In genomic region chr9:107618778-107619545, GRCm38 (mm10) we compare ENCODE assay signal across 8 mouse cellular contexts. TPM values are rescaled to one million over a fixed set of nuclear protein-coding genes. Genes with fewer than 3 reads are reported as not detected.
DNase-seq lines count a peak whose midpoint lies in the region; ATAC-seq and TF ChIP-seq lines count a peak whose summit lies in the region.

No protein-coding gene starts in this region.

- H3ac ChIP-seq in C2C12 (ENCODE audit: control insufficient read depth, insufficient read length, low read depth) = no peak overlapping the region

- peak; percentile 81 for DNase-seq in Muller cell, postnatal 12 days (ENCODE audit: inconsistent ontology term)
- DNase-seq in urinary bladder, adult 18-20 months (ENCODE audit: low spot score in 2 of 2) = no peak
- no peak for DNase-seq in spleen, postnatal 14 days (ENCODE audit: low spot score in 2 of 2)
- DNase-seq in right cerebral cortex, postnatal 10 days (ENCODE audit: low spot score in 2 of 2) = no peak

- H3K36me3 ChIP-seq in C2C12 (ENCODE audit: control insufficient read depth, insufficient read depth) = peaks cover 57% of the 10 kb centered on the region
- H3K36me3 ChIP-seq in heart, embryonic 13.5 days = peaks cover 90% of the 10 kb centered on the region
- peaks cover 65% of the 10 kb centered on the region for H3K36me3 ChIP-seq in kidney, embryonic 16.5 days (ENCODE audit: insufficient read depth, low read length)
- peaks cover 32% of the 10 kb centered on the region for H3K36me3 ChIP-seq in midbrain, embryonic 15.5 days (replicated peaks)

- H3K9ac ChIP-seq in heart, embryonic 13.5 days = peak overlapping the region; percentile 61
- no peak overlapping the region for H3K9ac ChIP-seq in kidney, embryonic 16.5 days (replicated peaks; ENCODE audit: low read length)
- no peak overlapping the region; the same call in 1 of the 2 replicates for H3K9ac ChIP-seq in midbrain, embryonic 15.5 days

- no peak overlapping the region for H3K4me3 ChIP-seq in C2C12 (ENCODE audit: insufficient read depth, poor library complexity, severe bottlenecking)
- H3K4me3 ChIP-seq in heart, embryonic 13.5 days = 0 out of 2 replicates have a peak overlapping the region, but pooled peaks have one; percentile 1
- H3K4me3 ChIP-seq in kidney, embryonic 16.5 days (ENCODE audit: low read length) = no peak overlapping the region
- no peak overlapping the region for H3K4me3 ChIP-seq in midbrain, embryonic 15.5 days

- peaks cover 17% of the 10 kb centered on the region for H3K79me3 ChIP-seq in C2C12 (ENCODE audit: low read depth)

- no peak for TF ChIP-seq CTCF in C2C12 (IDR thresholded peaks at IDR 0.05; ENCODE audit: control insufficient read depth, insufficient read depth, insufficient read length)

- H3K79me2 ChIP-seq in C2C12 (ENCODE audit: control insufficient read depth, insufficient read depth) = peaks cover 40% of the 10 kb centered on the region

- H3K9me3 ChIP-seq in heart, embryonic 13.5 days = no peaks in the 10 kb centered on the region
- H3K9me3 ChIP-seq in kidney, embryonic 16.5 days (ENCODE audit: low read length) = no peaks in the 10 kb centered on the region
- no peaks in the 10 kb centered on the region for H3K9me3 ChIP-seq in midbrain, embryonic 15.5 days

- H3K27me3 ChIP-seq in C2C12 (ENCODE audit: control insufficient read depth, insufficient read depth, insufficient read length) = no peaks in the 10 kb centered on the region
- no peaks in the 10 kb centered on the region for H3K27me3 ChIP-seq in heart, embryonic 13.5 days (replicated peaks)
- H3K27me3 ChIP-seq in kidney, embryonic 16.5 days (ENCODE audit: insufficient read depth, low read length) = no peaks in the 10 kb centered on the region
- H3K27me3 ChIP-seq in midbrain, embryonic 15.5 days (replicated peaks) = no peaks in the 10 kb centered on the region

- H3K4me1 ChIP-seq in heart, embryonic 13.5 days = peaks cover 73% of the 10 kb centered on the region
- peaks cover 23% of the 10 kb centered on the region for H3K4me1 ChIP-seq in kidney, embryonic 16.5 days (ENCODE audit: insufficient read depth, low read length)
- peaks cover 18% of the 10 kb centered on the region for H3K4me1 ChIP-seq in midbrain, embryonic 15.5 days

- WGBS in heart, embryonic 13.5 days = 12% methylated on average over 13 of the region's 13 CpGs
- 49% methylated on average over 13 of the region's 13 CpGs for WGBS in kidney, embryonic 16.5 days
- 54% methylated on average over 13 of the region's 13 CpGs for WGBS in midbrain, embryonic 15.5 days

- H3K27ac ChIP-seq in heart, embryonic 13.5 days (replicated peaks) = peak overlapping the region; percentile 95
- H3K27ac ChIP-seq in kidney, embryonic 16.5 days (ENCODE audit: low read length) = peak overlapping the region; percentile 71
- peak overlapping the region; percentile 60 for H3K27ac ChIP-seq in midbrain, embryonic 15.5 days

- H3K4me2 ChIP-seq in heart, embryonic 13.5 days = peak overlapping the region; percentile 34
- no peak overlapping the region for H3K4me2 ChIP-seq in kidney, embryonic 16.5 days (replicated peaks; ENCODE audit: low read depth, low read length)
- no peak overlapping the region for H3K4me2 ChIP-seq in midbrain, embryonic 15.5 days

- peak; percentile 68; the same call in 1 of the 2 replicates for ATAC-seq in heart, embryonic 13.5 days (ENCODE audit: extremely low read depth, insufficient number of reproducible peaks, low FRiP score, low TSS enrichment)
- ATAC-seq in kidney, embryonic 16.5 days (ENCODE audit: low FRiP score, low TSS enrichment) = peak; percentile 78
- ATAC-seq in midbrain, embryonic 15.5 days (replicated peaks) = no peak

TF ChIP-seq in C2C12, 6 proteins besides CTCF, POLR2A, EP300 and RAD21:
- TF ChIP-seq MAX (IDR thresholded peaks at IDR 0.05) (no peak), FOSL1 (IDR thresholded peaks at IDR 0.05; ENCODE audit: insufficient read depth, low read length, poor library complexity, severe bottlenecking) (no peak), USF1 (IDR thresholded peaks at IDR 0.05; ENCODE audit: low read depth) (peak; percentile 71), CEBPB (IDR thresholded peaks at IDR 0.05; ENCODE audit: low read depth) (no peak), MYOD1 (IDR thresholded peaks at IDR 0.05; ENCODE audit: control insufficient read depth, insufficient read length, low read depth) (no peak)

RNA-seq across cellular contexts. Expression of gene Sema3b, which starts 9.9 kb away (rescaled TPM):
- 13.7 TPM for polyA plus RNA-seq in C2C12 (2012; fragmentation: generic; extraction: Trizol)
- polyA plus RNA-seq in heart, embryonic 13.5 days (2015; fragmentation: Nextera tagmentation; extraction: Ambion mirVana) = 9.9 and 11.8 TPM in 2 replicates
- polyA plus RNA-seq in kidney, embryonic 16.5 days (2015; fragmentation: Nextera tagmentation; extraction: Ambion mirVana) = 31.3 TPM in 2 replicates
- polyA plus RNA-seq in midbrain, embryonic 15.5 days (2015; fragmentation: Nextera tagmentation; extraction: Ambion mirVana) = 4.3 and 4.9 TPM in 2 replicates

RNA-seq across cellular contexts. Expression of gene Gnai2, which starts 16.2 kb away (rescaled TPM):
- 449 TPM for polyA plus RNA-seq in C2C12 (2012; fragmentation: generic; extraction: Trizol)
- 387 and 392 TPM in 2 replicates for polyA plus RNA-seq in heart, embryonic 13.5 days (2015; fragmentation: Nextera tagmentation; extraction: Ambion mirVana)
- 447 and 455 TPM in 2 replicates for polyA plus RNA-seq in kidney, embryonic 16.5 days (2015; fragmentation: Nextera tagmentation; extraction: Ambion mirVana)
- polyA plus RNA-seq in midbrain, embryonic 15.5 days (2015; fragmentation: Nextera tagmentation; extraction: Ambion mirVana) = 299 and 386 TPM in 2 replicates

RNA-seq across cellular contexts. Expression of gene Ifrd2, which starts 31.5 kb away (rescaled TPM):
- polyA plus RNA-seq in C2C12 (2012; fragmentation: generic; extraction: Trizol) = 71.7 TPM
- polyA plus RNA-seq in heart, embryonic 13.5 days (2015; fragmentation: Nextera tagmentation; extraction: Ambion mirVana) = 35.7 and 41.3 TPM in 2 replicates
- polyA plus RNA-seq in kidney, embryonic 16.5 days (2015; fragmentation: Nextera tagmentation; extraction: Ambion mirVana) = 60.7 and 64.3 TPM in 2 replicates
- polyA plus RNA-seq in midbrain, embryonic 15.5 days (2015; fragmentation: Nextera tagmentation; extraction: Ambion mirVana) = 14.5 and 16.9 TPM in 2 replicates

RNA-seq across cellular contexts. Expression of gene Hyal3, which starts 38.3 kb away (rescaled TPM):
- polyA plus RNA-seq in C2C12 (2012; fragmentation: generic; extraction: Trizol) = 0.28 TPM
- 0.48 and 0.68 TPM in 2 replicates for polyA plus RNA-seq in heart, embryonic 13.5 days (2015; fragmentation: Nextera tagmentation; extraction: Ambion mirVana)
- polyA plus RNA-seq in kidney, embryonic 16.5 days (2015; fragmentation: Nextera tagmentation; extraction: Ambion mirVana) = 1.3 and 1.6 TPM in 2 replicates
- 1.8 TPM in 2 replicates for polyA plus RNA-seq in midbrain, embryonic 15.5 days (2015; fragmentation: Nextera tagmentation; extraction: Ambion mirVana)

RNA-seq across cellular contexts. Expression of gene Naa80, which starts 40.3 kb away (rescaled TPM):
- 8.2 TPM for polyA plus RNA-seq in C2C12 (2012; fragmentation: generic; extraction: Trizol)
- 13.9 and 14.6 TPM in 2 replicates for polyA plus RNA-seq in heart, embryonic 13.5 days (2015; fragmentation: Nextera tagmentation; extraction: Ambion mirVana)
- 21.8 and 24.1 TPM in 2 replicates for polyA plus RNA-seq in kidney, embryonic 16.5 days (2015; fragmentation: Nextera tagmentation; extraction: Ambion mirVana)
- 21.4 and 23.1 TPM in 2 replicates for polyA plus RNA-seq in midbrain, embryonic 15.5 days (2015; fragmentation: Nextera tagmentation; extraction: Ambion mirVana)
